In genomic region chr16:24756141-24756540, GRCm38 (mm10) we compare ENCODE assay signal across 27 mouse cellular contexts.
A peak's percentile ranks its signal among the peaks of the same experiment; 100 is the strongest.
DNase-seq lines count a peak whose midpoint lies in the region; ATAC-seq and TF ChIP-seq lines count a peak whose summit lies in the region.
"Had no signal": no experiment of that assay in that cellular context is flagged by ENCODE, and none has a peak within 500 bp of the region (broad histone marks: within the 10 kb centered on the region; RNA-seq: fewer than 3 reads in every experiment).

No protein-coding gene starts in this region.

- no peak overlapping the region for H3K9ac ChIP-seq in liver, adult 2 months (ENCODE audit: low read depth, low read length)
- no peak overlapping the region for H3K9ac ChIP-seq in liver, postnatal 0 days (replicated peaks)
- no peak overlapping the region for H3K9ac ChIP-seq in hindbrain, embryonic 11.5 days (ENCODE audit: low read depth, low read length)
- H3K9ac ChIP-seq: embryonic facial prominence, embryonic 13.5 days; forebrain, embryonic 12.5 days; forebrain, embryonic 15.5 days; heart, embryonic 13.5 days; hindbrain, embryonic 13.5 days; intestine, embryonic 15.5 days had no signal

- no peaks in the 10 kb centered on the region for H3K36me3 ChIP-seq in liver, adult 2 months (ENCODE audit: control insufficient read depth, insufficient read depth, low read length)
- H3K36me3 ChIP-seq in liver, postnatal 0 days (replicated peaks; ENCODE audit: insufficient read depth, low read length), result no peaks in the 10 kb centered on the region
- H3K36me3 ChIP-seq in hindbrain, embryonic 11.5 days (ENCODE audit: control insufficient read depth, insufficient read depth, low read length), result no peaks in the 10 kb centered on the region
- H3K36me3 ChIP-seq: embryonic facial prominence, embryonic 10.5 days; embryonic facial prominence, embryonic 13.5 days; forebrain, embryonic 12.5 days; forebrain, embryonic 15.5 days; heart, embryonic 10.5 days; heart, embryonic 13.5 days; hindbrain, embryonic 13.5 days; intestine, embryonic 15.5 days had no signal

- no peak overlapping the region for H3K27ac ChIP-seq in liver, adult 2 months (replicated peaks; ENCODE audit: insufficient read depth, low read depth, low read length)
- no peak overlapping the region for H3K27ac ChIP-seq in liver, postnatal 0 days (ENCODE audit: low read depth)
- no peak overlapping the region for H3K27ac ChIP-seq in hindbrain, embryonic 11.5 days (ENCODE audit: low read depth, low read length)
- H3K27ac ChIP-seq: embryonic facial prominence, embryonic 10.5 days; embryonic facial prominence, embryonic 13.5 days; forebrain, embryonic 12.5 days; forebrain, embryonic 15.5 days; heart, adult 2 months; heart, embryonic 10.5 days; heart, embryonic 13.5 days; hindbrain, embryonic 13.5 days; intestine, embryonic 15.5 days had no signal

- H3K4me3 ChIP-seq in liver, adult 2 months (ENCODE audit: insufficient read depth, low read depth, low read length), result no peak overlapping the region
- no peak overlapping the region for H3K4me3 ChIP-seq in liver, postnatal 0 days (ENCODE audit: low read depth, low read length)
- no peak overlapping the region for H3K4me3 ChIP-seq in hindbrain, embryonic 11.5 days (ENCODE audit: low read depth, low read length)
- H3K4me3 ChIP-seq: embryonic facial prominence, embryonic 10.5 days; embryonic facial prominence, embryonic 13.5 days; erythroblast, embryonic 14.5 days; forebrain, embryonic 12.5 days; forebrain, embryonic 15.5 days; heart, adult 2 months; heart, embryonic 10.5 days; heart, embryonic 13.5 days; hindbrain, embryonic 13.5 days; intestine, embryonic 15.5 days had no signal

- no peaks in the 10 kb centered on the region for H3K4me1 ChIP-seq in liver, adult 2 months (ENCODE audit: control insufficient read depth, insufficient read depth, low read length)
- peaks cover 3% of the 10 kb centered on the region; the same call in 1 of the 2 replicates for H3K4me1 ChIP-seq in liver, postnatal 0 days (ENCODE audit: insufficient read depth)
- H3K4me1 ChIP-seq in hindbrain, embryonic 11.5 days (replicated peaks; ENCODE audit: control insufficient read depth, insufficient read depth, low read length), result no peaks in the 10 kb centered on the region
- H3K4me1 ChIP-seq: embryonic facial prominence, embryonic 10.5 days; embryonic facial prominence, embryonic 13.5 days; forebrain, embryonic 12.5 days; forebrain, embryonic 15.5 days; heart, embryonic 10.5 days; heart, embryonic 13.5 days; hindbrain, embryonic 13.5 days; intestine, embryonic 15.5 days had no signal

- no peak for ATAC-seq in liver, postnatal 0 days
- ATAC-seq in granulocyte monocyte progenitor cell, adult 5-6 weeks (replicated peaks; ENCODE audit: poor library complexity, severe bottlenecking), result peak; percentile 33; the same call in 1 of the 2 replicates
- no peak for ATAC-seq in hindbrain, embryonic 11.5 days (ENCODE audit: low FRiP score)
- ATAC-seq: activated CD4-positive, CD25-positive, alpha-beta regulatory T cell, adult 4 months; CD4-positive, CD25-positive, alpha-beta regulatory T cell, adult 4 months; forebrain, embryonic 15.5 days; hindbrain, embryonic 16.5 days; intestine, embryonic 15.5 days had no signal

- peak; percentile 86 for DNase-seq in liver, adult 2 months (ENCODE audit: extremely low read depth, low read depth, low spot score)
- no peak for DNase-seq in liver, postnatal 0 days
- DNase-seq in 416B (ENCODE audit: low read depth), result peak; percentile 64
- DNase-seq in right cerebral cortex, postnatal 10 days (ENCODE audit: low spot score in 2 of 2), result no peak
- no peak for DNase-seq in hindbrain, embryonic 11.5 days (ENCODE audit: low spot score)
- DNase-seq: adrenal gland, adult 8-10 months; adrenal gland, postnatal 25 days; B cell, adult 2 months; cerebellum, adult 11-12 months; cerebellum, adult 9-11 months; cerebellum, postnatal 25 days; embryo, embryonic 11 days; gastrocnemius, postnatal 25 days; heart, adult 2 months had no signal

- TF ChIP-seq EP300 in liver, postnatal 0 days (IDR thresholded peaks at IDR 0.05; ENCODE audit: low read depth), result no peak

- no peaks in the 10 kb centered on the region for H3K9me3 ChIP-seq in liver, postnatal 0 days (ENCODE audit: low read length)
- no peaks in the 10 kb centered on the region for H3K9me3 ChIP-seq in hindbrain, embryonic 11.5 days (ENCODE audit: control insufficient read depth, low read length)
- H3K9me3 ChIP-seq: embryonic facial prominence, embryonic 10.5 days; embryonic facial prominence, embryonic 13.5 days; forebrain, embryonic 12.5 days; forebrain, embryonic 15.5 days; heart, embryonic 10.5 days; heart, embryonic 13.5 days; hindbrain, embryonic 13.5 days; intestine, embryonic 15.5 days had no signal

- no peaks in the 10 kb centered on the region for H3K79me2 ChIP-seq in liver, adult 2 months (ENCODE audit: control insufficient read depth, insufficient read depth, low read length)

- TF ChIP-seq CTCF in liver, adult 2 months (IDR thresholded peaks at IDR 0.05; ENCODE audit: low read depth, low read length), result no peak
- TF ChIP-seq CTCF in liver, postnatal 0 days (IDR thresholded peaks at IDR 0.05; ENCODE audit: low read depth), result no peak

- H3K27me3 ChIP-seq in liver, adult 2 months (ENCODE audit: control insufficient read depth, insufficient read depth, low read length), result no peaks in the 10 kb centered on the region
- no peaks in the 10 kb centered on the region for H3K27me3 ChIP-seq in liver, postnatal 0 days (ENCODE audit: insufficient read depth, low read length)
- H3K27me3 ChIP-seq in hindbrain, embryonic 11.5 days (ENCODE audit: control insufficient read depth, insufficient read depth, low read length), result no peaks in the 10 kb centered on the region
- H3K27me3 ChIP-seq: embryonic facial prominence, embryonic 13.5 days; forebrain, embryonic 12.5 days; forebrain, embryonic 15.5 days; heart, embryonic 13.5 days; hindbrain, embryonic 13.5 days; intestine, embryonic 15.5 days had no signal

- no peak overlapping the region for H3K4me2 ChIP-seq in liver, postnatal 0 days (ENCODE audit: low read depth, low read length)
- no peak overlapping the region for H3K4me2 ChIP-seq in hindbrain, embryonic 11.5 days (replicated peaks; ENCODE audit: low read depth, low read length)
- H3K4me2 ChIP-seq: embryonic facial prominence, embryonic 13.5 days; forebrain, embryonic 12.5 days; forebrain, embryonic 15.5 days; heart, embryonic 13.5 days; hindbrain, embryonic 13.5 days; intestine, embryonic 15.5 days had no signal

- WGBS in liver, adult 2 months, result 47% methylated on average over 9 of the region's 9 CpGs
- 58% methylated on average over 9 of the region's 9 CpGs for WGBS in liver, postnatal 0 days (ENCODE audit: insufficient replicate concordance)
- WGBS in hindbrain, embryonic 11.5 days, result 90% methylated on average over 9 of the region's 9 CpGs

- TF ChIP-seq POLR2A in liver, adult 2 months (IDR thresholded peaks at IDR 0.05; ENCODE audit: extremely low read depth, insufficient read depth, low read length), result no peak

Comparison
In these comparisons a context has a peak if more than half of its experiments do, and no peak if none do; other contexts are left out.
1. DNase-seq: peak in liver, adult 2 months (single experiment) and 416B (single experiment); none in liver, postnatal 0 days (single experiment), right cerebral cortex, postnatal 10 days (0 of 2) and hindbrain, embryonic 11.5 days (single experiment).